ENCODE assay signal across 8 mouse cellular contexts in genomic region chr3:105052937-105053697, GRCm38 (mm10). TPM values are rescaled to one million over a fixed set of nuclear protein-coding genes. Genes with fewer than 3 reads are reported as not detected.
A peak's percentile ranks its signal among the peaks of the same experiment; 100 is the strongest.
DNase-seq lines count a peak whose midpoint lies in the region; ATAC-seq and TF ChIP-seq lines count a peak whose summit lies in the region.

TSS of gene Cttnbp2nl (minus strand) at chr3:105053146.

- no peak for TF ChIP-seq CTCF in testis, adult 2 months (IDR thresholded peaks at IDR 0.05; ENCODE audit: control insufficient read depth, insufficient read depth, insufficient replicate concordance, low read depth, low read length)

- H3K4me3 ChIP-seq in forebrain, embryonic 11.5 days (ENCODE audit: low read depth, low read length): peak within 1 kb of the TSS; percentile 84
- peak within 1 kb of the TSS; percentile 89 for H3K4me3 ChIP-seq in heart, embryonic 16.5 days (ENCODE audit: low read length)
- peak within 1 kb of the TSS; percentile 62 for H3K4me3 ChIP-seq in liver, embryonic 15.5 days (replicated peaks)
- peak within 1 kb of the TSS; percentile 82 for H3K4me3 ChIP-seq in neural tube, embryonic 12.5 days
- peak within 1 kb of the TSS; percentile 92 for H3K4me3 ChIP-seq in testis, adult 2 months (ENCODE audit: control insufficient read depth, low read depth, low read length)

- peak within 1 kb of the TSS; percentile 74 for H3K27ac ChIP-seq in forebrain, embryonic 11.5 days (ENCODE audit: low read depth, low read length)
- H3K27ac ChIP-seq in heart, embryonic 16.5 days (ENCODE audit: low read length): peak within 1 kb of the TSS; percentile 94
- no peak within 1 kb of the TSS for H3K27ac ChIP-seq in liver, embryonic 15.5 days (replicated peaks)
- H3K27ac ChIP-seq in neural tube, embryonic 12.5 days: peak within 1 kb of the TSS; percentile 34
- peak within 1 kb of the TSS; percentile 30 for H3K27ac ChIP-seq in testis, adult 2 months (ENCODE audit: control insufficient read depth, insufficient read depth, low read depth, low read length)

- ATAC-seq in forebrain, embryonic 11.5 days (replicated peaks; ENCODE audit: low FRiP score): peak; percentile 99
- peak; percentile 94 for ATAC-seq in heart, embryonic 16.5 days (replicated peaks; ENCODE audit: extremely low read depth, insufficient read depth, low FRiP score)
- peak; percentile 80 for ATAC-seq in liver, embryonic 15.5 days (ENCODE audit: insufficient read depth)
- peak; percentile 100 for ATAC-seq in neural tube, embryonic 12.5 days (ENCODE audit: low FRiP score, low read depth)

- no peaks in the 10 kb centered on the region for H3K36me3 ChIP-seq in forebrain, embryonic 11.5 days (ENCODE audit: control insufficient read depth, insufficient read depth, low read length)
- H3K36me3 ChIP-seq in heart, embryonic 16.5 days (ENCODE audit: control insufficient read depth, insufficient read depth): no peaks in the 10 kb centered on the region; the same call in 1 of the 2 replicates
- H3K36me3 ChIP-seq in liver, embryonic 15.5 days (replicated peaks): no peaks in the 10 kb centered on the region
- no peaks in the 10 kb centered on the region for H3K36me3 ChIP-seq in neural tube, embryonic 12.5 days
- no peaks in the 10 kb centered on the region for H3K36me3 ChIP-seq in testis, adult 2 months (ENCODE audit: control insufficient read depth, insufficient read depth, low read length)

- peak; percentile 88 for DNase-seq in CD4-positive, CD25-positive, alpha-beta regulatory T cell, adult 2 months (ENCODE audit: low read depth, low spot score)
- DNase-seq in brain, embryonic 18.5 days (ENCODE audit: low read depth, low spot score): peak; percentile 98
- peak; percentile 98 for DNase-seq in forebrain, embryonic 11.5 days (ENCODE audit: low spot score)
- DNase-seq in kidney, postnatal 36 days: peak; percentile 99

- H3K27me3 ChIP-seq in forebrain, embryonic 11.5 days (ENCODE audit: control insufficient read depth, insufficient read depth, low read length): no peaks in the 10 kb centered on the region
- H3K27me3 ChIP-seq in heart, embryonic 16.5 days (ENCODE audit: control insufficient read depth, insufficient read depth, low read length): no peaks in the 10 kb centered on the region
- peaks cover 54% of the 10 kb centered on the region for H3K27me3 ChIP-seq in liver, embryonic 15.5 days
- H3K27me3 ChIP-seq in neural tube, embryonic 12.5 days (replicated peaks): no peaks in the 10 kb centered on the region
- no peaks in the 10 kb centered on the region for H3K27me3 ChIP-seq in testis, adult 2 months (ENCODE audit: control insufficient read depth, insufficient read depth, low read length)

- peaks cover 6% of the 10 kb centered on the region for H3K4me1 ChIP-seq in forebrain, embryonic 11.5 days (replicated peaks; ENCODE audit: control insufficient read depth, insufficient read depth, low read length)
- H3K4me1 ChIP-seq in heart, embryonic 16.5 days (ENCODE audit: control insufficient read depth, insufficient read depth, low read length): peaks cover 48% of the 10 kb centered on the region
- H3K4me1 ChIP-seq in liver, embryonic 15.5 days (replicated peaks): no peaks in the 10 kb centered on the region; the same call in 1 of the 2 replicates
- peaks cover 24% of the 10 kb centered on the region for H3K4me1 ChIP-seq in neural tube, embryonic 12.5 days
- H3K4me1 ChIP-seq in testis, adult 2 months (ENCODE audit: control insufficient read depth, insufficient read depth, low read length): peaks cover 5% of the 10 kb centered on the region; the same call in 1 of the 2 replicates

- peak; percentile 76; the same call in 1 of the 2 replicates for TF ChIP-seq POLR2A in testis, adult 2 months (IDR thresholded peaks at IDR 0.05; ENCODE audit: control insufficient read depth, low read depth, low read length)

- no peaks in the 10 kb centered on the region for H3K9me3 ChIP-seq in forebrain, embryonic 11.5 days (ENCODE audit: control insufficient read depth, low read length)
- no peaks in the 10 kb centered on the region for H3K9me3 ChIP-seq in heart, embryonic 16.5 days (replicated peaks; ENCODE audit: control insufficient read depth, low read length)
- H3K9me3 ChIP-seq in liver, embryonic 15.5 days (replicated peaks): no peaks in the 10 kb centered on the region
- no peaks in the 10 kb centered on the region for H3K9me3 ChIP-seq in neural tube, embryonic 12.5 days

- peak within 1 kb of the TSS; percentile 65 for H3K4me2 ChIP-seq in forebrain, embryonic 11.5 days (ENCODE audit: low read depth, low read length, severe bottlenecking)
- peak within 1 kb of the TSS; percentile 82 for H3K4me2 ChIP-seq in heart, embryonic 16.5 days (ENCODE audit: low read depth, low read length)
- H3K4me2 ChIP-seq in liver, embryonic 15.5 days: peak within 1 kb of the TSS; percentile 68
- H3K4me2 ChIP-seq in neural tube, embryonic 12.5 days (replicated peaks): peak within 1 kb of the TSS; percentile 78

- peak within 1 kb of the TSS; percentile 90 for H3K9ac ChIP-seq in forebrain, embryonic 11.5 days (ENCODE audit: low read length)
- H3K9ac ChIP-seq in heart, embryonic 16.5 days (ENCODE audit: low read length): peak within 1 kb of the TSS; percentile 88
- peak within 1 kb of the TSS; percentile 8; the same call in 1 of the 2 replicates for H3K9ac ChIP-seq in liver, embryonic 15.5 days
- peak within 1 kb of the TSS; percentile 88 for H3K9ac ChIP-seq in neural tube, embryonic 12.5 days

- WGBS in forebrain, embryonic 11.5 days: 3% methylated on average over 31 of the region's 31 CpGs
- WGBS in heart, embryonic 16.5 days: 1% methylated on average over 31 of the region's 31 CpGs
- 1% methylated on average over 31 of the region's 31 CpGs for WGBS in liver, embryonic 15.5 days (ENCODE audit: insufficient replicate concordance)
- 3% methylated on average over 30 of the region's 31 CpGs for WGBS in neural tube, embryonic 12.5 days

RNA-seq across cellular contexts. Expression of gene Cttnbp2nl, which starts in this region (rescaled TPM):
- 49.4 and 50.4 TPM in 2 replicates for polyA plus RNA-seq in forebrain, embryonic 11.5 days (2014; fragmentation: Nextera tagmentation; extraction: Ambion mirVana)
- polyA plus RNA-seq in heart, embryonic 16.5 days (2015; fragmentation: Nextera tagmentation; extraction: Ambion mirVana): 19.4 and 21.7 TPM in 2 replicates
- polyA plus RNA-seq in liver, embryonic 15.5 days (2015; fragmentation: Nextera tagmentation; extraction: Ambion mirVana): 2.1 and 2.2 TPM in 2 replicates
- 60.0 and 61.5 TPM in 2 replicates for polyA plus RNA-seq in neural tube, embryonic 12.5 days (2016; fragmentation: Nextera tagmentation; extraction: Ambion mirVana)
- 7.4 and 7.6 TPM in 2 replicates for polyA plus RNA-seq in testis, adult 2 months (2012; rRNA removed)

Comparison
In these comparisons a context has a peak if more than half of its experiments do, and no peak if none do; other contexts are left out.
1. H3K9ac ChIP-seq: peak in every context shown above with its lines; median percentile 90 in forebrain, embryonic 11.5 days; 88 in heart, embryonic 16.5 days; 88 in neural tube, embryonic 12.5 days; 8 in liver, embryonic 15.5 days.